Mouse (Mus musculus) forelimb bud, embryonic 11.5 days (tissue): ENCODE measurements around the gene Vmn2r14.
"Not testable (repeated sequence)": the region's sequence is repeated elsewhere in the genome, so short reads cannot be mapped to it uniquely, and the experiment has no call there.

Source experiments
- DNase-seq: peaks from one replicate; pipeline ENCODE4 v3.0.0-alpha.2; 2012; ENCODE audit warnings: low read depth, low spot score

The Vmn2r14 gene

GRCm38 (mm10) chr5:109224608-109225007, at the start of gene Vmn2r14:
Gene Vmn2r14 (minus strand): TSS chr5:109224708.
- no peak for DNase-seq

- not testable (repeated sequence) for DNase-seq
Measured at GRCm38 (mm10) chr5:109192099-109192498, 32.4 kb downstream of the Vmn2r14 start, which contains the start of gene Vmn2r13. Gene Vmn2r13 (minus strand): TSS chr5:109192199.

- not testable (repeated sequence) for DNase-seq
Measured at GRCm38 (mm10) chr5:109166851-109167250, 57.7 kb downstream of the Vmn2r14 start.
